Mouse (Mus musculus): Measurements from ENCODE around the gene Figla. TPM values are rescaled to one million over a fixed set of nuclear protein-coding genes. Genes with fewer than 3 reads are reported as not detected.

Gene Figla
- polyA plus RNA-seq, 1 experiment from 2014 or later, result not detected

DNA sequence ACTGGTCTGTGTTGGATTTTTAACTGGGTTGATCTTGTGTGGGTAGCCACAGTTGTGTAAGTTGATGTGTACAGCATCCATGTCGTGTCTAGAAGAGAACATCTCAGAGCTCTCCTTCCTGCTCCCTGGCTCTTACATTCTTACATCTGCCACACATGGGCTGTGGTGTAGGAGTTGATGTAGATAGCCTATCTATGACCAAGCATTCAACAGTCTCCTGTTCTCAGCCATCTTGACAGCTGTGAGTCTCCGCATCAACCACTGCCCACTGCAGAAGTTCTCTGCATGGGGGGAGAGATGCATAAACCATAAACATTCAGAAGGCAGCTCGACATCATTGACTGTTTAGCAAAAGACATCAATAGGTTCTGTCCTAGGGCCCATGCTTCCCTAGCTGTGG lies 53.9 kb downstream of the Figla start:
- Histone ChIP-seq H3K9me3 (replicated peaks; ENCODE audit: control insufficient read depth, low read length) (no peaks in the 10 kb centered on the region), H3K9ac (ENCODE audit: low read length) (no peak overlapping the region), H3K4me3 (ENCODE audit: low read depth, low read length) (no peak overlapping the region), H3K4me1 (ENCODE audit: control insufficient read depth, insufficient read depth, low read length) (peaks cover 40% of the 10 kb centered on the region), H3K36me3 (ENCODE audit: control insufficient read depth, insufficient read depth, low read length) (no peaks in the 10 kb centered on the region), H3K27me3 (replicated peaks; ENCODE audit: control insufficient read depth, insufficient read depth, low read length) (no peaks in the 10 kb centered on the region), H3K4me2 (ENCODE audit: low read length) (no peak overlapping the region), H3K27ac (ENCODE audit: low read depth, low read length) (peak overlapping the region; percentile 68)
- 90% methylated on average over 3 of the region's 3 CpGs for WGBS
- ATAC-seq, result no peak
- no peak for DNase-seq (ENCODE audit: low spot score)

DNA sequence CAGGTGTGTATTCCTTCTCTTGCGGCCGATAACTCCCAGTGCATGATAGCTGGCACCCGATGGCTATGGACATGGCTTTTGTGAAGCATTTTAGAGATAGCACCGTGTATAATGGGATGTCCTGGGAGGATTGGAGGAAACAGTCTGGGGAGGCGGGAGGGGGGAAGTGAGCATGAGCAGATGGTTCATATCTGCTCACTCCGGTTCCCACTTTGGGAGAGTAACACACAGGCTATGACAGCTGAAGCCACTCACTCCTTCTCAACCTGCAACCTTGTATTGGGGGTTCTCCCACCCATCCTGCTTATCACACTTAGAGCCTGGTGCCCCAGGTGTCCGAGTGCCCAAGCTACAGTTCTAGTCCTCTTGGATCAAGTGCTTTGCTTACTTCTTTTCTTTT lies 54.3 kb downstream of the Figla start:
- H3K4me1 ChIP-seq (ENCODE audit: control insufficient read depth, insufficient read depth, low read length), result peaks cover 36% of the 10 kb centered on the region
- no peaks in the 10 kb centered on the region for H3K9me3 ChIP-seq (replicated peaks; ENCODE audit: control insufficient read depth, low read length)
- H3K9ac ChIP-seq (ENCODE audit: low read length), result no peak overlapping the region
- H3K27me3 ChIP-seq (replicated peaks; ENCODE audit: control insufficient read depth, insufficient read depth, low read length), result no peaks in the 10 kb centered on the region
- WGBS, result 80% methylated on average over 7 of the region's 7 CpGs
- H3K27ac ChIP-seq (ENCODE audit: low read depth, low read length), result peak overlapping the region; percentile 68; the same call in 1 of the 2 replicates
- DNase-seq (ENCODE audit: low spot score), result no peak
- no peak overlapping the region for H3K4me2 ChIP-seq (ENCODE audit: low read length)
- H3K36me3 ChIP-seq (ENCODE audit: control insufficient read depth, insufficient read depth, low read length), result no peaks in the 10 kb centered on the region
- H3K4me3 ChIP-seq (ENCODE audit: low read depth, low read length), result no peak overlapping the region
- ATAC-seq, result no peak

Other genes with a start within 250 kb of the Figla start
- not detected in 2 replicates for gene Nat8f6, start 195.2 kb upstream of the Figla start, polyA plus RNA-seq (2014; fragmentation: Nextera tagmentation; extraction: Ambion mirVana)
- not detected in 2 replicates for gene Nat8f5, start 195.2 kb upstream of the Figla start, polyA plus RNA-seq (2014; fragmentation: Nextera tagmentation; extraction: Ambion mirVana)
- gene Nat8, start 184.1 kb upstream of the Figla start, polyA plus RNA-seq (2014; fragmentation: Nextera tagmentation; extraction: Ambion mirVana), result 0.20 TPM in 1 of 2 replicates, not detected in the other
- gene Nat8f2, start 147.0 kb upstream of the Figla start, polyA plus RNA-seq (2014; fragmentation: Nextera tagmentation; extraction: Ambion mirVana), result not detected in 2 replicates
- 6.9 and 8.0 TPM in 2 replicates for gene Nat8f4, start 111.3 kb upstream of the Figla start, polyA plus RNA-seq (2014; fragmentation: Nextera tagmentation; extraction: Ambion mirVana)
- 33.5 and 34.6 TPM in 2 replicates for gene Tprkb, start 104.3 kb upstream of the Figla start, polyA plus RNA-seq (2014; fragmentation: Nextera tagmentation; extraction: Ambion mirVana)
- 13.0 and 13.3 TPM in 2 replicates for gene Nat8f1, start 100.5 kb upstream of the Figla start, polyA plus RNA-seq (2014; fragmentation: Nextera tagmentation; extraction: Ambion mirVana)
- 35.2 and 44.3 TPM in 2 replicates for gene Dusp11, start 54.5 kb upstream of the Figla start, polyA plus RNA-seq (2014; fragmentation: Nextera tagmentation; extraction: Ambion mirVana)
- gene Add2, start 12.5 kb downstream of the Figla start, polyA plus RNA-seq (2014; fragmentation: Nextera tagmentation; extraction: Ambion mirVana), result 108 and 134 TPM in 2 replicates
- 7.5 and 12.0 TPM in 2 replicates for gene Tgfa, start 179.1 kb downstream of the Figla start, polyA plus RNA-seq (2014; fragmentation: Nextera tagmentation; extraction: Ambion mirVana)